Mouse (Mus musculus) limb, embryonic 15.5 days (tissue): ENCODE data around the gene Olfr447. TPM values are rescaled to one million over a fixed set of nuclear protein-coding genes. Genes with fewer than 3 reads are reported as not detected.

Source experiments
- ATAC-seq: fragments of 200-750 bp; cut with Nextera tagmentation; 2 replicates; pipeline ENCODE4 v1.8.0; 2017; ENCODE audit warnings: low read depth, moderate TSS enrichment; ENCODE audit not compliant: insufficient number of reproducible peaks, low FRiP score, low TSS enrichment
- H3K27ac ChIP-seq: fragments of 300-500 bp; sonication (generic); 2 replicates; pipeline ENCODE4 v1.5.1; 2015; ENCODE audit warnings: moderate library complexity, mild to moderate bottlenecking, inconsistent platforms
- H3K27me3 ChIP-seq: fragments of 300-500 bp; sonication (generic); 2 replicates; pipeline ENCODE4 v1.6.1; 2015; ENCODE audit warnings: inconsistent platforms
- H3K36me3 ChIP-seq: fragments of 300-500 bp; sonication (generic); 2 replicates; pipeline ENCODE4 v1.6.1; 2015; ENCODE audit warnings: inconsistent platforms
- H3K4me1 ChIP-seq: fragments of 300-500 bp; sonication (generic); 2 replicates; pipeline ENCODE4 v1.6.1; 2015; ENCODE audit warnings: inconsistent platforms
- H3K4me2 ChIP-seq: fragments of 300-500 bp; sonication (generic); 2 replicates; pipeline ENCODE4 v1.6.1; 2015; ENCODE audit warnings: mild to moderate bottlenecking, inconsistent platforms
- H3K4me3 ChIP-seq: fragments of 300-500 bp; sonication (generic); 2 replicates; pipeline ENCODE4 v1.5.1; 2015; ENCODE audit warnings: mild to moderate bottlenecking, inconsistent platforms
- H3K9ac ChIP-seq: fragments of 300-500 bp; sonication (generic); 2 replicates; pipeline ENCODE4 v1.6.1; 2015; ENCODE audit warnings: inconsistent platforms
- H3K9me3 ChIP-seq: fragments of 300-500 bp; sonication (generic); 2 replicates; pipeline ENCODE4 v1.6.1; 2016; ENCODE audit warnings: inconsistent platforms
- WGBS: fragments of 180-500 bp; shearing (Covaris S2); methylation state at CpG from one replicate; pipeline ENCODE4 v1.1.7; 2015; 5-methylcytosine and 5-hydroxymethylcytosine counted together
- polyA plus RNA-seq: library from polyadenylated mRNA; unstranded; fragments of >200 nt; fragmentation: Nextera tagmentation; extraction: Ambion mirVana; gene quantifications from 2 replicates; pipeline ENCODE4 v1.2.1, GENCODE M21; 2015

Olfr447 gene
- not detected in 2 replicates for polyA plus RNA-seq

GRCm38 (mm10) chr6:42908578-42908977, at the start of gene Olfr447:
Olfr447 (plus strand) TSS chr6:42908878.
- Histone ChIP-seq H3K9me3 (no peaks in the 10 kb centered on the region), H3K4me2 (no peak within 1 kb of the TSS), H3K27ac (no peak within 1 kb of the TSS), H3K36me3 (no peaks in the 10 kb centered on the region), H3K4me3 (no peak within 1 kb of the TSS), H3K4me1 (no peaks in the 10 kb centered on the region), H3K9ac (no peak within 1 kb of the TSS), H3K27me3 (no peaks in the 10 kb centered on the region)
- ATAC-seq = no peak

GRCm38 (mm10) chr6:42860222-42860819, 48.4 kb upstream of the Olfr447 start:
- no peak for ATAC-seq
- Histone ChIP-seq H3K9ac (no peak overlapping the region), H3K4me3 (no peak overlapping the region), H3K4me2 (no peak overlapping the region), H3K27me3 (no peaks in the 10 kb centered on the region), H3K4me1 (no peaks in the 10 kb centered on the region), H3K27ac (no peak overlapping the region), H3K9me3 (no peaks in the 10 kb centered on the region), H3K36me3 (no peaks in the 10 kb centered on the region)
- 7% methylated on average over 4 of the region's 4 CpGs for WGBS

GRCm38 (mm10) chr6:42869695-42870094, 39.0 kb upstream of the Olfr447 start:
- 58% methylated on average over 3 of the region's 3 CpGs for WGBS
- ATAC-seq = no peak

DNA sequence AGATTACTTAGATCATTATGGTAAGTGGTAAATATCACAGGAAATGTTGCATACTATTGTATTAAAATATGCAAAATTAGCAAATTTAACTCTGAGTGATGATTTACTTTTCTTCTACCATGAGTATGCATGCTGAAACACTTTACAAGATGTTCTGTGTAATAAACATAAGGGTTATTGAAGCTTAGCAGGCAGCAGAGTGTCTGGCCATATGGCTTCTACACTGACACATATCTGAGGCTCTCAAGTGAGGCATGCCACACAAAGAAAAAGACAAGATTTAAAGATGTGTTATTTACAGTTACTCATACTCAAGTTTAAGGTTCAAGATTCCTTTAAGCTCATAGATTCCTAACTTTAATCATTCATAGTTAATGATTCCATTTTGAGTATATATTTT, 32.4 kb upstream of the Olfr447 start:
- Histone ChIP-seq H3K27me3 (no peaks in the 10 kb centered on the region), H3K4me2 (no peak overlapping the region), H3K4me1 (no peaks in the 10 kb centered on the region), H3K36me3 (no peaks in the 10 kb centered on the region), H3K4me3 (no peak overlapping the region), H3K9me3 (no peaks in the 10 kb centered on the region), H3K27ac (no peak overlapping the region), H3K9ac (no peak overlapping the region)
- ATAC-seq = no peak

More at GRCm38 (mm10) chr6:42869695-42870094, 39.0 kb upstream of the Olfr447 start:
- Histone ChIP-seq H3K4me3 (no peak overlapping the region), H3K36me3 (no peaks in the 10 kb centered on the region), H3K9ac (no peak overlapping the region), H3K4me2 (no peak overlapping the region), H3K4me1 (no peaks in the 10 kb centered on the region), H3K27me3 (no peaks in the 10 kb centered on the region), H3K9me3 (no peaks in the 10 kb centered on the region), H3K27ac (no peak overlapping the region)

DNA sequence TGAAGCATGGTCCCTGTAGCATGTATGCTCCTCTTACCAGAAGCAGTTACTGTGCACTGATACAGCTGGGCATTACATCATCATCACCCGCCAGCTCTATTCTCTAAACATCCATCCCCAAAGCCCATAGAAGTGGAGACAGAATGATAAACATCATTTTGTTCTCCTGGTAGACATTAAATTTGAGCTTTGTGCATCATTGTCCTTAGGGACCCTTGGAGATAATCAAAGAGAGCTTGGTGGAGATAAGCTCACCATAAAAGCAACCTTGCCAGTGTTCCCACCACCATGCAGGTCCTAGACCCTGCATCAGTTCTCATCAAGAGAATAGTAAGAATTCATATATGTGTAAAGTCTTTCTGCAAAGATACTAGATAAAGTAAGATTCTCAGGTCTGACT, 18.5 kb upstream of the Olfr447 start, which contains the start of gene Olfr448:
Gene Olfr448, plus strand, starts transcription at position 301 of the 400 bp plus-strand sequence.
- H3K4me2 ChIP-seq = no peak within 1 kb of the TSS
- no peak within 1 kb of the TSS for H3K4me3 ChIP-seq
- WGBS = 89% methylated on average over 1 of the region's 1 CpGs
- H3K9ac ChIP-seq = no peak within 1 kb of the TSS
- no peaks in the 10 kb centered on the region for H3K4me1 ChIP-seq
- no peak within 1 kb of the TSS for H3K27ac ChIP-seq
- no peaks in the 10 kb centered on the region for H3K36me3 ChIP-seq
- no peaks in the 10 kb centered on the region for H3K27me3 ChIP-seq
- H3K9me3 ChIP-seq = no peaks in the 10 kb centered on the region
- no peak for ATAC-seq

DNA sequence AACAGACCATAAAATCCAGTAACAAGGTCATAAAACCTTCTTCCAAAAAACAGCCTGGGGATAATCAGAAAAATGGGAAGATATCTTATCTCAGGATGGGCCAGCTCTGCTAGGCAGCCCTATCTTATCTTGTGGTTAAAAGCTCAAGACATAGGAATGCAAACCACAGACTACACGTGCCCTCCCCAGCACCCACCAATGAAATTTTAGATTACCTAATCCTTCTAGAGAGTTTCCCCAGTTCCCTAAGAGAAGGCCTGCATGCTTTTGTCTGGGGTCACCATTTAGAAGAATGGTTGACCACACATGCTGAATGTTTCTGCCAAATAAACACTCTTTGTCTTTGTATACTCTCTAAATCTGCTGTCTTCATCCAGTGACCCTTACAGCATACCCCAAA, 8.3 kb upstream of the Olfr447 start:
- Histone ChIP-seq H3K4me3 (no peak overlapping the region), H3K4me2 (no peak overlapping the region), H3K27ac (no peak overlapping the region), H3K27me3 (no peaks in the 10 kb centered on the region), H3K9ac (no peak overlapping the region), H3K9me3 (no peaks in the 10 kb centered on the region), H3K4me1 (no peaks in the 10 kb centered on the region), H3K36me3 (no peaks in the 10 kb centered on the region)
- no peak for ATAC-seq
- 32% methylated on average over 1 of the region's 1 CpGs for WGBS

- Histone ChIP-seq H3K4me1 (no peaks in the 10 kb centered on the region), H3K4me3 (no peak within 1 kb of the TSS), H3K36me3 (no peaks in the 10 kb centered on the region), H3K4me2 (no peak within 1 kb of the TSS), H3K9ac (no peak within 1 kb of the TSS), H3K9me3 (no peaks in the 10 kb centered on the region), H3K27ac (no peak within 1 kb of the TSS), H3K27me3 (no peaks in the 10 kb centered on the region)
- ATAC-seq = no peak
- 61% methylated on average over 2 of the region's 2 CpGs for WGBS
Observed at GRCm38 (mm10) chr6:42921077-42921476, 12.4 kb downstream of the Olfr447 start, which contains the start of gene Olfr446. Olfr446 (plus strand) TSS chr6:42921377.

GRCm38 (mm10) chr6:42948767-42949166, 40.1 kb downstream of the Olfr447 start, which contains the start of gene Olfr444:
Olfr444 (plus strand) TSS chr6:42949067.
- Histone ChIP-seq H3K27me3 (no peaks in the 10 kb centered on the region), H3K4me1 (no peaks in the 10 kb centered on the region), H3K9ac (no peak within 1 kb of the TSS), H3K4me2 (no peak within 1 kb of the TSS), H3K4me3 (no peak within 1 kb of the TSS), H3K27ac (no peak within 1 kb of the TSS), H3K36me3 (no peaks in the 10 kb centered on the region), H3K9me3 (no peaks in the 10 kb centered on the region)
- 75% methylated on average over 1 of the region's 1 CpGs for WGBS
- no peak for ATAC-seq

Other genes starting within 250 kb of the Olfr447 start
- 63.7 and 64.5 TPM in 2 replicates for gene Tcaf1, start 198.8 kb upstream of the Olfr447 start, polyA plus RNA-seq
- not detected in 2 replicates for gene Olfr453, start 169.5 kb upstream of the Olfr447 start, polyA plus RNA-seq
- not detected in 2 replicates for gene Olfr38, start 152.5 kb upstream of the Olfr447 start, polyA plus RNA-seq
- gene Olfr452, start 123.8 kb upstream of the Olfr447 start, polyA plus RNA-seq = not detected in 2 replicates
- not detected in 2 replicates for gene Olfr450, start 96.9 kb upstream of the Olfr447 start, polyA plus RNA-seq
- gene Olfr449, start 74.5 kb upstream of the Olfr447 start, polyA plus RNA-seq = not detected in 2 replicates
- not detected in 2 replicates for gene Olfr448, start 18.4 kb upstream of the Olfr447 start, polyA plus RNA-seq
- not detected in 2 replicates for gene Olfr446, start 12.5 kb downstream of the Olfr447 start, polyA plus RNA-seq
- gene Olfr444, start 40.2 kb downstream of the Olfr447 start, polyA plus RNA-seq = not detected in 2 replicates
- gene Olfr441, start 197.5 kb downstream of the Olfr447 start, polyA plus RNA-seq = not detected in 2 replicates
- gene Olfr237-ps1, start 237.7 kb downstream of the Olfr447 start, polyA plus RNA-seq = not detected in 2 replicates